Mouse (Mus musculus) lung, postnatal 36 days (tissue): ENCODE measurements around the gene Opcml.

Experiments
- DNase-seq: peaks from one replicate; pipeline ENCODE4 v3.0.0; 2022; ENCODE audit warnings: mixed read lengths

The Opcml gene

DNA sequence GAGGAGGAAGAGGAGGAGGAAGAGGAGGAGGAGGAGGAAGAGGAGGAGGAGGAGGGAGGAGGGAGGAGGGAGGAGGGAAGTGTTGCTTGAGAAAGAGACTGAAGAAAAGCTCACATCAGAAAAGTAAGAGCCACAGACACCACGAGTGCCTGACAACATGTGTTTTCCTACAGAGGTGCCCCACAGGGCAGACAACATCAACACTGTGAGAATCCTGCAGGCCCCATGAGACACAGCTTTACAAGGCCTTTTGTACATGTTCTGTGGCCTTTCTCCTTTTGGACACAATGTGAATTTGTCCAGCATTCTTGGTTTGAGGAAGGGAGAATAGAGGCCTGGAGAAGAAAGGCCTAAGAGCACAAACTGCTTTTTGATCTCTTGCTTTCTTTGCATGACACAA lies 471.4 kb downstream of the Opcml start:
- no peak for DNase-seq

DNA sequence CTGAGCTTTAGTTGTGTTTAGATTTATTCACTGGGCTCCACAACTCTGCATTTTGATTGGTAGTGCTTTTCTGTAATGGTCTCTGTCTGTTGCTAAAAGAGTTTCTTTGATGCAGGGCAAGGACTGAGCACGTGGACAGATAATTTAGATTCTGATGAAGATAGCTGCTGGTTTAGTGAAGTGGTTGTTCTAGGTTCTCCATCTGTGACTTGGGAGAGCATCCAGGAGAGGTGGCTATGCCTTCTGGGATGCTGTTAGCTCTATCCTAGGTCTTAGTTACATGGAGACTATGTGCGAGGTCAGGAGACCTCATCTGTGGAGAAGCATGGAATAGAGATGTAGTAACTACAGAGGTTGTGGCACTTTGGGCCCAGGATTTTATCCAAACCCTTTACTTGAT lies 472.3 kb downstream of the Opcml start:
- no peak for DNase-seq

DNA sequence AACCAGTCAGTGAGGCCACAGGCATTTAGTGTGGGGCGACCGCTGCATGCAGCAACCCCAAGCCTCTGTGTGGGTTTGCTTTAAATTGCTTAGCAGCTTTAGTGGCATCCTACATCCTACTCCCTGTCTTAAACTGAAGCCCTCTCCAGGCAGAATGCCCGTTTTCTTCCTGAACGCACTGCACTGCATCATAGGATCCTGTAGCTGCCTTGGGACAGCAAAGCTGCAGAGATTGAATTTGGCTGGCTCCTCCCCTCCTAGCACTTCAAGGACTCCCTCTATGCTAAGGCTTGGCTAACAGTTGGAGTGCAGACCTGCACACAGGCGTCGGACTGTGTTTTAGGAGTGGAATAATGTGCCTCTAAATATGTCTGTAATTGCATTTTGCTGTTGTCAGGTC lies 474.2 kb downstream of the Opcml start:
- DNase-seq, result no peak

DNA sequence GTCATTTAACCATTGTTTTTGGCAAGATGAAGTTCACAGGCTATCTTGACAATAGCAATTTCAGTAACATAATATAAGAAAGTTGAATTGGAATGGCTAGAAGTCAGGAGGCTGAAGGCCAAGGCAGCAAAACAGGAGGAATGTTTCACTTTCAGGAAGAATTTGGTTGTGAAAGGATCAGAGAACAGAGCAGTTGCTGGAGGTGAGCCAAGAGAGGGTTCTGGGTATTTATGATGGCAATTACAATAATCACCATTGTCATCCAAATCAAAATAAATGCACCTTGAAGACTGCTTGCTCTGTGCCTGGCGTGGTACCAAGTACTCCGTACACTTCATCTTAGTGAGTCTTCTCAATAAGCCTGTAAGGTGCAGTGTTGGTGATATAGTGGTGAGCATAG lies 483.2 kb downstream of the Opcml start:
- peak; percentile 8 for DNase-seq

DNA sequence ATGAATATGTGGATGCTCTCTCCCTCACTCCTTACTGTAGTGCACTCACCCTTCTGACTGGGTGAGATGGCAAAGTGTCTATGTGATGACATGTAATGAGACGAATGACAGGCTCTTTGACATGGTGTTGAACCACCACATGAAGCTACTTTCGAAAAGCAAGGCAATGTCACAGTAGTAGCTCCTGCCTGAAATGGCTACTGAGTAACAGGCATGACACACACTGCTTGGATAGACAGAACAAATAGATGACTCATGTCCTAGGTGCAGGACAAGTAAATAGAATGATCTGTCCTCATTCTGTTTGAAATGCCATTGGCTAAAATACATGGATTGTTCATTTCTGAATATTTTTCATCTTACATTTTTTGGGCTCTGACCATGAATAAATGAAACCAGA lies 488.0 kb downstream of the Opcml start:
- DNase-seq, result no peak

DNA sequence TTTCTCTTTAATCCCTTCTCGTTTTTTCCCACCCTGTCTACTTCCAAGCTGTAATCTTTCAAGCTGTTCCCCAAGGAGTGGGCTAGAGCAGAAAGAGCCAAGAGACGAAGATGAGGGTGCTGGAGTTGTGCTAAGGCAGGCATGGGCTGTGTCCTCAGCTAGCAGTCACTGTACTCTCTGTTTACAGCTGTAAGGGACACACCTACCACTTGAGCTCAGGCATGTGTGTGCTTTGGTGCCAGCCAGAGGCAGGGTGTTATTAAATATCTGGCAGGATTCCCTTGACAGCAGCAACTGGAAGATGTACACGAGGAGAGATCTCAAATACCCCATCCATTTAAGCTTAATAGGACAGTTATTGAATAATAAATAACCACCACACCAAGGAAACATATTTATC lies 490.4 kb downstream of the Opcml start:
- peak; percentile 28 for DNase-seq

DNA sequence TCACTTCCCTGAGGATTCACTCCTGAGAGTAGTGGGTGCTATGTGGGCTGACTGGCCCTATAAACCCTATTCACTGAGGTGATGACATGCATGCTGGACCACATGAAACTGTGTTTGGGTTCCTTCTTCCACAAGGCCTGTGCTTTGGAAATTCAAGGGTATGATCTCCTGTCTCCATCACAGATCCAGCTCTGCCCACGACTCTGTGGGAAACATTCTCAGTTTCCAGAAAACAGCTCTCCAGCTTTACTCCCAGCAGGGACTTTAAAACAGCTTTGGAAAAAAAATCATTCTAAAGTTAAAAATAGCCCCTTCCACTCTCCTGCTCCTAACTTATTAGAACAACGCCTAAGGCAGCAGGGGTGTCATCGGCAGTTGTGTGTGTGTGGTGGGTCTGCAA lies 491.0 kb downstream of the Opcml start:
- DNase-seq, result no peak

DNA sequence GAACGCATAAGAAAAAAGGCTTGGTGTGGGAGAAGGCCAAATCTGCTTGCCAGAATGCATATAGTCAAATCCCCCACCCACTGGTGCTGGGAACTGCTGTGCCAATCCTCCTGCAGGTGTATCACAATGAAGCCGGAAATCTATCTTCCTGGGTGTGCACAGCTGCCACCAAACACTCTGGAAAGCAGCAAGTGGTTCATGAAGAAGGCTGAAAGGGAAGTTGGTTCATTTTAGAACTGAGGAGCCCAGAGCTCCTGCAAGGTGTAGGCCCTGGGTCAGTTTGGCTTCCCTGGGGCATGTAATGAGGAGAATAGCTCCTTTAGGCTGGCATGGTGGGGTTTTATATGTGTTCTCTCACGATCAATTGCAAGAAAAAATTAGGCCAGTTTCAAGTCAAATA lies 494.4 kb downstream of the Opcml start:
- DNase-seq, result no peak

DNA sequence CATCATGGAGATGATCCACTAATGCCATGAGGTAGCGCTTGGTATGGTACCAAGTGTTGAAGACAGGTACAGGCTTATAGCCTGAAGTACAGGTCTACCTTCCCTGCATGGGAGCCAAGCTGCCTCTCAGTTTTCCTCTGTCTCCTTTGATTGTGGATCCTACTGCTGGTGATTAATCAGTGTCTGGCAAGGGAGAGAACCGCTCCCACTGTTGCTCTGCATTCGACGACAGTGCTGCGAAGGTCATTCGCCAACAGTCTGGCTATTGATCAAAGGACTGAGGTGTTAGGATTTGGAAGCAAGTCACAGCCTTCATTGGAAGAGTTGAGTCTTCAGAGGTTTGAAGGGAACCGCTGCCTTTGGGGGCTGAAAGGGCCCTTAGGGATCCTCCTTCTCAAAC lies 495.8 kb downstream of the Opcml start:
- no peak for DNase-seq

DNA sequence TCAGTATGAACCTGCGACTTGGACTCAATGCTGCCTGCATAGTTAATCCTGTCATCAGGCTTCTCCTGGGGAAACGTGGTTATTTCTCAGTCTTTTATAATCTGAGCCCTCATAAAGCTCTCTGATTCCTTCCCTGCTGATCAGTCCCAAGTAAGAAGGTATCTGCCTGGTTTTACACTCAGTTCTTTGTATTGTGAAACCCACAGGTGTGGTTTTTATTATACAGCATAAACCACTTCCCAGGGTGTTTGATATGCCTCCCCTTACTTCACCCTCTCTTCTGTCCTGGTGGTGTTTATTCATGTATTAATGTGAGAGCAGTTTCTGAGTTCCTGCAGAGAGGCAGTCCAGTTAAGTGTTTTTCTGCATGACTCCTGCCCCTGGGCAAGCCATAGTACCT lies 496.9 kb downstream of the Opcml start:
- DNase-seq, result no peak

DNA sequence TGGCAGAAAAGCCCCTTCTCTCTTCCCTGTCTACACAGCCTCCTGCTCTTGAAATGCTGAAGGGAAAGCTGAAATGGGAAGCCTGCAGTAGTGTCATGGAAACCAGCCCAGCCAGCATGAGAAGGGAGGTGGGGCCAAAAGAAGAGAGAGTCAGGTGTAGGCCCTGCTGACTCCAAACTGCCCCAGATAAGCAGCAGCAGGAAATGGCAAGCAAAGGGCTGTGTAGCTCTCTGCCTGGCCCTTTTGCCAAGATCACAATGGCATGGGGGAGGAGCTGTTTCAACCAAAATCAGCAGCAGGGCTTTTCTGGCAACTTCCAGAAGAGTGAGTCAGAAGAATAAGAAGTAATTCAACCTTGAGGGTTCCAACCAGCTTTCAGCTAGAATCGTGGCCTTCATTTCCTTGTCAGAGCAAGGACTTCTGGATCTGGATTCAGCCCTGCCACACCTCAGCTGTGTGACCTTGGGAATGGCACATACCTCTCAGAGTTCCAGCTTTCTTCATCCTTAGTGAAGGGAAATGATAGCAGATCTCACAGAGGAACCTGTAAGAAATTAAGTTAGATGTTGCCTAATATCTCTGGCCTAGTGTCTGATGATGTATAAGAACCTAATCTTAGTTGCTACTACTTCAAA lies 499.2 kb downstream of the Opcml start:
- DNase-seq, result peak; percentile 7

DNA sequence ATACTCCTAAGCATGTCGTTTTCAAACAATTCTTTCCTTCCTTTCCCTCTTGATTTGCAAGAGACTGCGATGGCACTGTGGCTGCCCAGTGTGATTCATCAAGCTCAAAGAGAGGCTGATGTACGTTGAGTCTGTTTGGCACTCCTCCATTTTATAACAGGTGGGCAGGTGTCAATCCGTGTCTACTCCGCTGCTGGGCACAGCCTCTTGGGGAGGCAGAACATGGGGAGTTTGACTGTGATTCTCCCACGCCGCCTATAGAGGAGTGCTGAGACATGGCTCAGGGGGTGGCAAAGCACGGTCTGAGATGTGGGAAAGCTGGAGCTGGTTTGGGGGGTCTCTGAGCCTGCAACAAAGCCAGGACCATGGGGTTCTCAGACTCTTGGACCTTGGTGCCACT lies 513.1 kb downstream of the Opcml start:
- no peak for DNase-seq

DNA sequence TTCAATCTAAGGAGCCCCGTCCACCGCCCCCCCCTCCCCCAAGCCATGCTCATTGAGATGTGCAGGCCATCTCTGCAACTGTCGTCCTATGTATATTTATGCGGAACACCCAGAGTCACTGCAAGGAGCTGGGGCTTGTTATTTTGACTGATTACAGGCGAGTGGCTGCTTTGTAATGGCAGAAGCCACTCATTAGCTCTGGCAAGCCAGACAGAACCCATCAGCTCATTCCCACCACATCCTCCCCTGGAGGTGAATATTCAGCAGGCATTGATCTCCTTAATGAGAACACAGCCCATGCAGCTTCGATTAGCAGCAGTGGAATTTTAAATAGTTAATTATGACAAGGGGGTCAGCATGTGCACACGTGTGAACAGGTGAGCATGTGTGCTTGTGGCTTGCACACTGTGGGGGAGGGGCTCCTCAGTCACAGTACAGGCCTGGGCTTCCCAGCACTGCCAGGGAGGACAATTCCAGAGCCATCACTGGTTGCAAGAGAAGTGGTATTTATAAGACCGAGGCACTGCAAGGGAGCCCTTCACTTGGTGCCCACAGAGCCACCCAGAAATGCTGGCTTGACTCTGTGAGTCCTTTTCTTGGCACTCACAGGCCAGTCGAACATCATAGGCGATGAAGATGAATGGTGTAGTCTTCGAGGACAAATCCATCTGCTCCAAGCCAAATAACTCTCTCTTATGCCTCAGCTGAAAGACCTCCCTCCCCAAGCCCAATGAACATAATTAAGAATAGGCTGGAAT lies 516.0 kb downstream of the Opcml start:
- DNase-seq, result no peak

DNA sequence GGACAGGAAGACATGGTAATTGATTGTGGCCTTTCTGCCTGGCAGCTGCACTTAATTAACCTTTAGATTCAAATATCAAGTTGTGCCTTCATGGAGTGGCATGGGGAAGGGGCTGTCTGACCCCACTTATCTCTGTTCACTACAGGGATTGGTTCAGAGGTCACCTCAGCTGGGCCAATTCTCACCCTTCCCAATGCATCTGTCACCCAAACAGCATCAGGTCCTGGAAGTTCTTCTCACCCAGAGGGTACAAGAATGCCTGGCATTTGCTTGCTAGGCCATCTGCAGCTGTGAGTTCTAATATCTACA lies 516.5 kb downstream of the Opcml start:
- DNase-seq, result no peak

DNA sequence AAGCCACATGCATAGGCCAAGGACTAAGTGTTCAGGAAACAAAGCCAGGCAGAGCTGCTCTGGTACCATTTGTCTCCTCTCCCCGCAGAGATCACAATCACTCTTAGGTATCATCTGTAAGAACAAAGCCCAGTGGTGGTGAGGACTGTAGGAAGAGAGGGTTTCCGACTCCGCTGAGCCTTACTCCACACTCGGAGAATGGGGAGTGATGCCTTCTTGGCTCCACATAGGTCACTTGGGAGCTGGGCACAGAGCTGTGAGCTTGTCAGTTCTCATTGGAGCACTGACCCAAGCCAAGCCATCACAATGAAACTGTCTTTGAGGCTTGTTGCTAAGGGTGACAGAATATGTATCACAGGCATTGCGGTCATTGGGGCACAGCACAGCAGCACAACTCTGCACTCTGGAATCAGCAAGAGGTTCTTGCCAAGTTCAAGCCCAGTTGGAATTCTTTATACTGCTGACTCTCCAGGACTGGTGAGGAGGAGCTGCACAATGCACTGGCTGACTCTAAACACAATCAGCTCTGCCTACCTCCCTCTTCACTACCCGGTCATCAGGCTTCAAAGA lies 517.0 kb downstream of the Opcml start:
- no peak for DNase-seq

DNA sequence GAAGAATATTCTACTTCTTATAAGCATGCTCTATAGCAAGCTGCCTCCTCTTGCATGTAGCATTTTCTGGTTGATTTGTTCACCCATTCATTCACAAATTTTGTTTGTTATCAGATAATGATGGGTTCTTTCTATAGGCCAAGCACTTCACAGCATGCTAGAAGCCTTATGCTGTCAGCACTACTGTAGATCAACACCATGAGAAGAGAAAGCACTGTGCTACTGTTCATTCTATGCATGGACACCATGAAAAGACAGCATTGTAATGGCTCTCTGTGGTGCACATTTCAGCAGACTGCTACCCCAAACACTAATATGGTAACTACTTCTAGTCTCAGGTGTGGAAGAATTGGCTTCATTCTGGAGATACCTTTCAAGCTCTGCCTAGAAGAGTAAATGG lies 527.3 kb downstream of the Opcml start:
- no peak for DNase-seq

DNA sequence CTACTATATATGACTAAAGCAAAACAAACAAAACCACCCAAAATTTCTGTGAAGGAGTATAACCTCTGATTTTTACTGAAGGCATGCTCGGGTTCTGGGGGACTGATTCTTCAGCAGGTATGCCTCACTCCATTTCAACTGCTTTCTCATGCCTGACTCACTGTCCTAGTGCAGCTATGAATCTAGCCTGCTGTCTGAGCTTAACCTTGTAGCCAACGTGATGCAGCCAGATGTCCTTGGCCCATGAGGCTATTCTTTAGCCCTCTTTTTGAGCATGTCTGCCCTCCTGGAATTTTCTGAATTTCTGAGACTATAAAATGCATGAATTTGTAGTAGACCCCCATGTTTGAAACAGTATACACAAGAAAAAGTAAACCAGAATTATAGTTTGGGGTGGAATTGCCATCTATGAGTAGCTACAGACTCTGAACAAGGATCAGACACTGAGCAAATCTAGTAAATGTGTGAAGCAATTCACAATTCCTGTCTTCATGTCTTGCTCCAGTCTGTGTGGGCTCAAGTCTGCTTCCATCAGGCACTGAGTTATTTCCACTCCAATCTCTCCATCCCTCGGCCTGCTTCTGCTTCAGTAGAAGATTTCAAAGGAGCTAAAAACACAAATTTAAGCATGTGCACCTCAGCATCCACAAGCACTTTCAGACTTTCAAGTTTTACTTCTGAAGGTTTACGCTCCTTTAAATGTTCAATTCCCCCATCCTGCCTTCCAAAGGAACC lies 528.6 kb downstream of the Opcml start:
- DNase-seq, result no peak

DNA sequence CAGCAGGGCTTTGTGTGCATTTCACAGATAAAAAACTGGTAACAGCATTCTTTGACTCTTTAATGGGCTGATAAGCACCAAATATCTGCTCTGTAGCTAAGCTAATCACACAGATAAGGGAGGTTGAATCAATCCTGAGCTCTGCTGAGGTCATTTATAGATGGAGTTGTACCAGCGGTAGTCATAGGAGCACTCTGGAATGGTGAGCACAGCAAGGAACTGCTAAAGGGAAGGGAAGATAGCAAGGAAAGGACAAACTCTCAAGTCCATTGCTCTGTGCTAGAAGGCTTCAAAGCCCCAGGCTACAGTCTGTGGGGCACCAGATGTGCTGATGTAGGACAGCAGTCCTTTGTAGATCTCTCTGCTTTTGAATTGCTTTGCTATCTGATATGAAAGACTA lies 529.2 kb downstream of the Opcml start:
- DNase-seq, result no peak

DNA sequence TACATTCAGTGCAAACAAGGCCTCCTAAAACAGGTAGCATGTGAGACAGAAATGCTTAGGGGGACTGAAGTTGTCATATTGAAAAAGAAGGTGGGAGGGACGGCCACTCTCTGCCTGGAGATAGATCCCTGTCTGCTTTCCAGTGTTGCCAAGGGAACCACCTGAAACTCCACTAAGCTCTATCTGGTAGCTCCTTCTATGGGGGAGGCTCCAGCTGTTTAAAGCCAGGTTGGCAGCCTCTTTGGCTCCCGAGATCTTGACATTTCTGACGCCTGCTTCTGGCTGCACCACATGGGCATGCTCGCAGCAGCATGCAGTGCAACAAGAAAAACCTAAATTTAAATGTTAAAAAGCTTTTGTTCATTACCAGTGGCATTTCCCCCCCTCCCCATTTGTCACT lies 537.4 kb downstream of the Opcml start:
- no peak for DNase-seq

DNA sequence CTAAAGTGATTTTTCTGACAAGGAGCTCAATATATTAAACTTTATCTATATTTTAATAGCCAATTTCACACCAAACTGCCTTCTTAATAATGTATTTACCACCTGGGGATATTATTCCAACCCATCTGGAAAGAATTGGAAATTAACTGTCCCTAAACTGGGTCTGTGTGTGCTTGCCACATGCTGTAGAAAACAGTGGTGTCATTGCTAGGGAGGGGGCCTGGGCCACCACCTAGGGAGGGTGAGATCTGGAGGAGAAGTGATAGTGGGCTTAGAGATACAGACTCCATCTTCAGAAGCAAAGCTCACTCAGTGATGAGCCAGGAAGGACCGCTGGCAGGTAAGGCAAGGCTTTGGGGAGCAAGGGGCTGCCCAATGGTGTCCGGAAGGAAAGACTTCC lies 537.9 kb downstream of the Opcml start:
- DNase-seq, result no peak

DNA sequence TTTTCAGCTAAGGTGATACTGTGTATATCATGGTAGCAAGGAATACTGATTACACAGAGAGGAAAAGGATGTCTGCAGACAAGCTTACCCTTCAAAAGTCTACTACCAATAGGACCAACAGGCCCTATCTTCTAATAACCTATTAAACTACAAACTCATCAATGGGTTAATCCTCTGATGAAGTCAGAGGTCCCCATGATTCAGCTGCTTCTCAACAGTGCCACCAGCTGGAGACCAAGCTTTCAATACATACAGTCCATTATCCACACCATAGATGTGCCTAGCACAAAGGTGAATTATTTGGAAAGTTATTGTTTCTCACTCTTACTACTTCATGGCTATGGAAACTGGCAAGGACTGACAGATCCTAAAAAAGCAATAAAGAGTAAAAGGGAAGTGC lies 538.9 kb downstream of the Opcml start:
- DNase-seq, result no peak

DNA sequence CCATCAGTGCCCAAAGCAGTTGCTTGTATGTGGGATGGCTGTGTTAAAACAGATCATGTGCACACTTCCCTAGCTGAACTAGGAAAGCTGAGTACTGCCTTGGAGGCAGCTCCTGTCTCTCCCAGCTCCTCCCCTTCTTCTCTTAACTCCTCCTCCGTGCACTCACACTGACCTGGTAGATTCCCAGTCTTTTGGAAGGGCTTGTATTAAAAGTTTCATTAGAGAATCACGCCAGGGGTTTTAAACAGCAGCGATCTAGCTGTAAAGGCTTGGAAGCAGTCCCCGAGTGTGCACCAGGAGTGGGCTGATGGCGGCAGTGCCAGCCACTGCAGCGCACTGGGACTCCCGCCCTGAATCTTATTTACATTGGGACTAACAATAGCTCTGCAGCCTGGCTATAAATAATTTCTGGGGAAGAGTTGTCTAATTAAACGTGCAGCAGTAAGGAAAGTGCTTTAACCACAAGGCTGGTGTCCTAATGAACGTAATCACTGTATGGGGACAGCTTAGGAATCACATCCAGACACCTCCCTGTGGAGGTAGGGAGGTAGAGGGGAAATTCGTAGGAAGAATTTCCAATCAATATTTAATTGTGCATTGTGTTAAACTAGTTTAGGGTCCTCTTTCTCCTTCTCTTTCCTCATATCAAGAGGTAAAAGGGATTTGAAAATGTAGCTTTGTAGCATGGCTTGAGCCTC lies 546.1 kb downstream of the Opcml start:
- no peak for DNase-seq

DNA sequence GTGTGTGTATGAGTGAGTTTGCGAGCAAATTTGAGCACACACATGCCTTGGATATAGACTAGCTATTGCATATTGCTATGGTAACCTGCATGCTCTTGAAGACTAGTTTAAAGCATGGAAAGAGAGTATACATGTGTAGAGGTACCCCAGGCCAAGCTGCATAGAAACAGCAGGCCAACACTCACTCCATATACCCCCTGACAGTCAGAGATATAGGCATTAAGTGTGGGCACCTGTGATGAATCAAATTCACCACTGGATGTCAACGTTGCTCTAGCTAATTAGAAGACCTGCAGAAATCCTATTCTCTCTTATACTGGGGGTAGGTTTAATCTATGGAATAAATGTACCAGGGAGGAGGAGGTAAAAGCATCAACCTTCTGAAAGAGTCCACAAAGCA lies 547.3 kb downstream of the Opcml start:
- no peak for DNase-seq

DNA sequence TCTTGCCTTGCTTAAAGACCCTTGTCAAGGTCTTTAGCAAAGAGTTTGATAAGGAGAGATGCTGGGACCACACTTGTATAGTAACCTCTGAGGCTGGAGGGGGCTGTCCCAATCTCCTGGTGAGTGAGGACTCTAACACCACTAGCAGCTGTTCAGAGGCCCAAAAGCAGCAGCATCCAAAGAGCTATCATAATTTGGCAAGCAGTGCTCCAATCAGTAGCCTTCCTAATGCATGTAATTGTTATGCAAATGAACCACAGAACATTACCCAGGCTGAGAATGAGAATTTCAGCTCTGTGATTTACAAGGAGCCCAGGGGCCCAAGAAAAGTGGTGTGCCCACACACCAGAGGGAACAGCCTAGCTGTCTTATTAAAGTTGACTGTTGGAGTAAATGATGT lies 564.4 kb downstream of the Opcml start:
- DNase-seq, result no peak
